Mouse (Mus musculus) cerebellum, adult 9-11 months (tissue): ENCODE results near the gene Dnajc19.

Source experiments
- DNase-seq: peaks from one replicate; pipeline ENCODE4 v3.0.0; 2022

Gene Dnajc19

DNA sequence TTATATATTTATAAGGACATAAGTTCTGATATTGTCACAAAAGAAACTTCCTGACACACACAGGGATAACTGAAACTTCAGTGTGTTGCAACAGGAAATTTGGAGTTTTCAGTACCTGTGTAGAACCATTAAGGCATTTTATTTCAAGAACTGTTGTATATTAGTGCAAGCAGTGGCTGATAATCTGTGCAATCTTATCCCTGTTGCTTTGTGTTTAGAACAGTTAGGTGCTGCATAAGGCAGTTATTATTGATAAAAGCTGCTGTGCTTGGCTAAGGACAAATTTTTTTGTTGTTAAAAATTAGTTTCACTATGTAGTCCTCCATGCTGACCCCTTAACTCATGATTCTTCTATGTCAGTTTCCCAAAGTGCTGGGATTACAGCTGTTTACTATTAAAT, 52.2 kb downstream of the Dnajc19 start:
- no peak for DNase-seq

DNA sequence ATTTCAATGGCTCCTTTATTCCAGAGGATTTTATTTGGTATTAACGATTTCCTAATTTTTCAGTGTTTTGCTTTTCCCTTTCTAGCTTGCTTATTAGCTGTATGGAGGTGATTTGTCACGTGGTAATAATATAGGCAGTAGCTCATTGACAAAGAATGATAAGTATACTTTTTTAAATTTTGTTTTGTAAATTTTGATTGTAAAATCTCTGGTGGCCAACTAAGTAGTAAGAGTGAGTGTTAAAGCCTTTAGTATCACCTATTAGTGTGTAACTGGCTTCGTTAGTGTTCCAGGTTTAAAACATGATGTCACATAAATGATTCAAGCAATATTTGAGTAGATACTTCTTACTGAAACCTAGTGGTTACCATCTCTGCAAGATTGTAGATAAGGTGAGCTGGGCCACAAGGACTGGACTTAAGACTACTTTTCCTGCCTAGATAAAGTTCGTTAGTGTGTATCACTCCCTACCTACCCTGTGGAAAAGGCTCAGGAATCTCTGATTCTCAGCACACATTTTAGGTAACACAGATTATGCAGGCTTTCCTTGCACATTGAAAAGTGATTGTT, 59.8 kb downstream of the Dnajc19 start:
- DNase-seq: no peak

DNA sequence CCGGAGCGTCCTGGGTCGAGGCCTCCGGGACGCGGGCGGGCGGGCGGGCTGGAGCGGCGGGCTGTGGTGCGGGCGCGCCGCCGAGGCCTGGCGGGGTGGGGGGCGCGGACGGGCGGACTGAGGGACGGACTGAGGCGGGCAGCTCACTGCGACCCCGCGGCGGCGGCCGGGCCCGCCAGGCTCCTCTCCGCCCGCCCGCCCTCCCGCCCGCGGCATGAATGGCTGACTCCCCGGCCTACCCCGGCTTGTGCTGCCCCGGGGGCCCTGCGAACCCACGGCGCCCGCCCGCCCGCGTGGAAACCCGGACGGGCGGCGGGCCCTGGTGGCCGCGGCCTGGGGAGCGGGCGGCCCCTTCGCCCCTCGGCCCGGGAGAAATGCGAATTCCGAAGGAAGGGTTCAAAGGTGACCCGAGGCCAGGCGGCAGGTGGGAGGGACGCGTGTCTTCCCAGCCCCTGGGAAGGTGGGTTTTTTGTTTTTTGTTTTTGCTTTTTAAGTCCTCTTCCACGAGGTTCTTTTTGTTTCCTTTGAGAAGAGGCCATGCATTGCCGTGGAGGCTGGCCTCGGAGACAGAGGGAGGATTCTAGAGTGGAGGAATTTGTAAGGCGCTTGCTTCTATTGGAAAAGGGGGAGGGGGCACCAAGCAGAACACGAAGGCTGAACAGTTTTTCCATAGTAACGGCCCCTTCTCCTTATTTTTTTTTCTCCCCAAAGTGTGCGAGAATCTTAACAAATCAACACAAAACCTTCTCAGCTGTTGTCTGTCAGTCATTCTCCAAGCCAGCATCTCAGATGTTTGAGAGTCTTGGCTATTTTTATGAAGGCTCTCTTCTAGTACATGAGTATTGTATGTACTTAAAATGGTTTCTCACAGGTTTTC, 60.5 kb downstream of the Dnajc19 start:
- DNase-seq: peak; percentile 31

DNA sequence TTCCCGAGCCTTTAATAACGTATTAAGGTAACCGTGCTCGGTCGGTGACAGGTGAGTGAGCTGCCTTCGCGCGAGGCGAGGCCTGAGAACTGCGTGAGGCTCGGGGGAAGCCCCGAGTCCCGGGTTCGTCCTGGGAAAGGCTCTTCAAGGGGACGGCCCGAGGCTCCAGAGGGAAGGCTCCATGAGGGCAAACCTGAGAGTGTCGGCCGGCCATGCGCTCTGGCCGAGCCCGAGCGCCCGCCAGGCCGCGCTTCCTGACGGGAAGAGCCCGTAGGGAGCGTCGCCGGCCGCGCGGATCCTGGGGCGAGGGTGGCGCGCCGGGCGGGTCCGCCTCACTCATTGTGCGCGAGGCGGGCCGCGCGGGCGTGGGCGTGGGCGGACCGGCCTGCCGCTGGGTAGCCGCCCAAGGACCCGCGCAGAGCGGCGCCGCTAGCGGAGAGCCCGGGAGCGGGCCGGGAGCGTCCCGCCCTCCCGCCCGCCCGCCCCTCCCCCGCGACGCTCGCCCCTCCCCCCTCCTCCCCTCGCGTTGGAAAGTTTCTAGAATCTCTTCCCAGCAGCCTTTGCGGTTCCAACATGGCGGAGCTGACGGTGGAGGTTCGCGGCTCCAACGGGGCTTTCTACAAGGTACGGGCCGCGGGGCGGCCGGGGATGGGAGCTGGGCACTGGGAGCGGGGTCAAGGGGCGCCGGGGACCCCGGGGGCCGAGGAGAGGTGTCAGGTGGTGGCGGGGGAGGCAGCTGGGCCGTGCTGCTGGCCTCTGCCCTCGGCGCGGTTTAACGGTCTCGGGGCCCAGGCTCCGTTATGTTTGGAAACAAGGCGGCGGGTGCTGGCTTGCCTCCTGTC, 61.4 kb downstream of the Dnajc19 start, which contains the start of gene Fxr1:
Gene Fxr1 (plus strand): TSS at position 404 of the 842 bp plus-strand sequence.
- peak; percentile 87 for DNase-seq

DNA sequence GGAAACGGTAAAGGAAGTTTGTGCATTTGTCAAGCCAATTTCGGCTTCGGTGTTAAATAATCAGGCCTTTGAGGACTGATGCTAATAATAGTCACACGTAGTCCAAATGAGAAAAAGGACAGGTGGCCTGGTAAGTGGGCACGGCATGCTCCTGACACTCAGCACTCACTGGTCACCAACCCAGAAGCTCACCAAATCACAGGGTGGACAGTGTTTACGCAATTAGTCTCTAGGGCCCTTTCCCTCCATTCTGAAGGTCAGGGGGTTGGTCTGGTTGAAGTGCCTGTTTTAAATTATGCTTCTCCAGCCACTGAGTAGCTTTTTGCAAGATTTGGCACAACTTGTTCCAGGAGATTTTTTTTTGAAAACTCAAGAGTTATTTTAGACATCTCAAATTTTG, 72.9 kb downstream of the Dnajc19 start:
- no peak for DNase-seq

DNA sequence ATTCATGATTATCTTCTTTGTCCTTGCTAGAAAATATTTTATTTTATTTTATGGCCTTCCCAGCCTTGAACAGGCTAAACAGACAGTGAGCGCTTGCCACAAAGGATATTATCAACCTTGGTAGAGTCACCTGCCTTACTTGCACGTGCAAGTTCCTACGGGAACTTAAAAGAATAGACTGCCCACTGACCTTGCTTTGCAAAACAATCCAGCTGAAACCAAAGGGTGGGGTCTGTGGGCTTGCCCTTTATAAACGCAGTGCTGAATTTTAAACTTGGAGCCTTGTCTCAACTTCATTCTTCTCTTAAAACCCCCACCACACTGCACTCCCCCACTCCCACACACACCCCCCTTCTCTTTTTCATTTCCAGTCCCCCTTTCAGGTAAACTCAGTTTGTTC, 73.5 kb downstream of the Dnajc19 start:
- DNase-seq: no peak

DNA sequence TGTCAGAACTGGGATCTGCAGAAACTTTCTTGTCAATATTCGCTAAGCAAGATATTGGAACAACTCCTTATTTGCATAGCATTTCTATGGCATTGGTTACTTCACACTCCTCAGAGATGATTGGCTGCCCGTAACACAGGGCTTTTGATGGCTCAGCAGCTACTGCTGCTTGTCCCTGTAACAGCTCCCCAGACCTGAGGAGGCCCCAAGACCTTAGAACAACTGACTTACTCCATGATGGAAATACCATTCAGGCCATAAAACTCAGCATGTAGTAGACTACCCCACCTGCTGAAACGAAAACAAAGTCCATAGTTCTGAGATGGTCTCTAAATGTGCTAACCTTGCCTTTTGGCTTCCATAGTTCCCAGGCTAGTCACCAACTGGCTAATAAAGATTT, 74.3 kb downstream of the Dnajc19 start:
- no peak for DNase-seq

DNA sequence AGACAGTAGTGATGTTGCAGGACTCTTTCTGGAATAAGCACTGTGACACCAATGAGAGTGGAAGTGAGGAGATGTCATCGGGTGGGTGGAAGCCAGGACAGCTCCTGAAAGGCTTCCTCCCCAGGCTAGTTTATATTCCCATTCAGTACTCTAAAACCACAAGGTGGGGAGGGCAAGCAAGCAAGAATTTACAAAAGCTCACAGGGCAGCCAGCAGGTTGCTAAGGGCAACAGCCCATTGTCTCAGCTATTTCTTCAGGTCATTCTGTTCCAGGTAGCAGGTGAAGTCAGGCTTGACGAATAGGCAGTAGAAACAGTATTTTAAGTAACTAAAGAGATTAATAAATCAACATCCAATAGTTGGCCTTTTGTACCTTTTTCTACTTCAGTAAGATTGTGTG, 74.8 kb downstream of the Dnajc19 start:
- DNase-seq: no peak
